Comparison of ENCODE assay signal across 8 mouse cellular contexts in the genomic region with DNA sequence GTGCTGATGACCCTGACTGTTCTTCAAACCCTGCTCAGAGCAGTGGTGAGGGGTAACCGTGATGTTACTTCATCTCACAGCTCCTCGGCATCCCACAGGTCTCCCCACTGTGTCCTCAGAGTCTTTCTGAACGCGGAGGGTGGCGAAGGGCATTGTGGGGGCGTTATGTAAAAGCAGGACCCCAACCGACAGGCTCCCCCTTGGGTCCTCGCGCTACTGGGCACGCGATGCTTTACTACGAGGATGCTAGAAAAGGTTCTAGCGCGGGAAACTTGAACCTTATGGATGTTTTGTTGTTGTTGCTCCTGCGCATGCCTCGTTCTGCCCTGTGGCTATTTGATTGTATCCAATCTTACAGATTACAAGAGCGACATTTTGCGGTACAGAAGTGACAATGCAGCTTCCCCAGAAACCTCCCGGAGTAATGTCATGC. TPM values are rescaled to one million over a fixed set of nuclear protein-coding genes. Genes with fewer than 3 reads are reported as not detected.
A peak's percentile ranks its signal among the peaks of the same experiment; 100 is the strongest.
DNase-seq lines count a peak whose midpoint lies in the region; ATAC-seq and TF ChIP-seq lines count a peak whose summit lies in the region.

Gene Csnk2b (minus strand): TSS at position 183 of the 433 bp plus-strand sequence.

- WGBS in embryonic facial prominence, embryonic 12.5 days: under 1% methylated on average over 19 of the region's 19 CpGs
- under 1% methylated on average over 19 of the region's 19 CpGs for WGBS in intestine, embryonic 16.5 days
- WGBS in small intestine, adult 2 months: 1% methylated on average over 19 of the region's 19 CpGs

- peaks cover 34% of the 10 kb centered on the region for H3K36me3 ChIP-seq in embryonic facial prominence, embryonic 12.5 days
- no peaks in the 10 kb centered on the region for H3K36me3 ChIP-seq in intestine, embryonic 16.5 days (ENCODE audit: control insufficient read depth, insufficient read depth, low read length)
- H3K36me3 ChIP-seq in small intestine, adult 2 months (ENCODE audit: control insufficient read depth, insufficient read depth, low read length): peaks cover 26% of the 10 kb centered on the region

- H3K4me3 ChIP-seq in embryonic facial prominence, embryonic 12.5 days: peak within 1 kb of the TSS; percentile 95
- peak within 1 kb of the TSS; percentile 76 for H3K4me3 ChIP-seq in intestine, embryonic 16.5 days (ENCODE audit: low read length)
- H3K4me3 ChIP-seq in small intestine, adult 2 months (ENCODE audit: low read depth, low read length): peak within 1 kb of the TSS; percentile 91

- no peaks in the 10 kb centered on the region for H3K27me3 ChIP-seq in embryonic facial prominence, embryonic 12.5 days
- H3K27me3 ChIP-seq in intestine, embryonic 16.5 days (replicated peaks; ENCODE audit: control insufficient read depth, insufficient read depth, low read length): no peaks in the 10 kb centered on the region
- H3K27me3 ChIP-seq in small intestine, adult 2 months (ENCODE audit: control insufficient read depth, insufficient read depth, low read length): no peaks in the 10 kb centered on the region

- peak; percentile 83 for DNase-seq in A20 (ENCODE audit: low read depth, low spot score)
- DNase-seq in adrenal gland, adult 8-10 months: no peak
- peak; percentile 73 to 89 for DNase-seq in left cerebral cortex, postnatal 14 days (ENCODE audit: low spot score in 2 of 2)

- no peaks in the 10 kb centered on the region for H3K9me3 ChIP-seq in embryonic facial prominence, embryonic 12.5 days
- H3K9me3 ChIP-seq in intestine, embryonic 16.5 days (ENCODE audit: control insufficient read depth, low read length): no peaks in the 10 kb centered on the region

- intact Hi-C loops in left cerebral cortex, postnatal 14 days (cut with DNase I): loop anchor here (5.0 kb wide), 1 partner anchor 115 kb away; the partner anchor contains the start of gene Nfkbil1

- ATAC-seq in embryonic facial prominence, embryonic 12.5 days (ENCODE audit: insufficient number of reproducible peaks, insufficient read depth, low FRiP score, low TSS enrichment): peak; percentile 32
- ATAC-seq in granulocyte monocyte progenitor cell, adult 5-6 weeks (replicated peaks; ENCODE audit: poor library complexity, severe bottlenecking): peak; percentile 5; the same call in 1 of the 2 replicates
- ATAC-seq in intestine, embryonic 16.5 days: no peak
- peak; percentile 13 for ATAC-seq in megakaryocyte progenitor cell, adult 5-6 weeks (replicated peaks; ENCODE audit: poor library complexity)

- peak within 1 kb of the TSS; percentile 90 for H3K4me2 ChIP-seq in embryonic facial prominence, embryonic 12.5 days (replicated peaks)
- H3K4me2 ChIP-seq in intestine, embryonic 16.5 days (ENCODE audit: low read depth, low read length): peak within 1 kb of the TSS; percentile 90

- H3K27ac ChIP-seq in embryonic facial prominence, embryonic 12.5 days: peak within 1 kb of the TSS; percentile 92
- H3K27ac ChIP-seq in intestine, embryonic 16.5 days (ENCODE audit: low read length): peak within 1 kb of the TSS; percentile 90
- peak within 1 kb of the TSS; percentile 90 for H3K27ac ChIP-seq in small intestine, adult 2 months (ENCODE audit: insufficient read depth, low read depth, low read length)

- no peak for TF ChIP-seq CTCF in small intestine, adult 2 months (IDR thresholded peaks at IDR 0.05; ENCODE audit: extremely low read depth, insufficient read length, insufficient replicate concordance, low read depth, low read length)

- H3K9ac ChIP-seq in embryonic facial prominence, embryonic 12.5 days: peak within 1 kb of the TSS; percentile 95
- H3K9ac ChIP-seq in intestine, embryonic 16.5 days (ENCODE audit: low read depth, low read length): peak within 1 kb of the TSS; percentile 83

- no peak for TF ChIP-seq POLR2A in small intestine, adult 2 months (IDR thresholded peaks at IDR 0.05; ENCODE audit: low read depth, low read length)

- H3K4me1 ChIP-seq in embryonic facial prominence, embryonic 12.5 days: peaks cover 21% of the 10 kb centered on the region
- H3K4me1 ChIP-seq in intestine, embryonic 16.5 days (ENCODE audit: control insufficient read depth, insufficient read depth, low read length): peaks cover 23% of the 10 kb centered on the region
- H3K4me1 ChIP-seq in small intestine, adult 2 months (ENCODE audit: control insufficient read depth, insufficient read depth, insufficient read length, low read length): peaks cover 9% of the 10 kb centered on the region; the same call in 1 of the 2 replicates

RNA-seq across cellular contexts. Expression of gene Csnk2b, which starts in this region (rescaled TPM):
- total RNA-seq in adrenal gland, adult 8-10 months (2022): 100 to 1,000 TPM; 196 to 224 (median 222) TPM
- 254 and 259 TPM in 2 replicates for polyA plus RNA-seq in embryonic facial prominence, embryonic 12.5 days (2016; fragmentation: Nextera tagmentation; extraction: Ambion mirVana)
- 289 and 384 TPM in 2 replicates for total RNA-seq in granulocyte monocyte progenitor cell, adult 5-6 weeks (2014; fragmentation: Nextera tagmentation)
- 277 and 317 TPM in 2 replicates for total RNA-seq in granulocyte monocyte progenitor cell, adult 5-6 weeks (2017)
- polyA plus RNA-seq in intestine, embryonic 16.5 days (2015; fragmentation: Nextera tagmentation; extraction: Ambion mirVana): 246 and 254 TPM in 2 replicates
- 100 to 1,000 TPM; 195 to 225 TPM for total RNA-seq in left cerebral cortex, postnatal 14 days (2021)
- total RNA-seq in megakaryocyte progenitor cell, adult 5-6 weeks (2015): 411 and 443 TPM in 2 replicates
- total RNA-seq in megakaryocyte progenitor cell, adult 5-6 weeks (2017): 375 TPM in 2 replicates
- 226 and 448 TPM in 2 replicates for polyA plus RNA-seq in small intestine, adult 2 months (2012; rRNA removed)
